Mouse (Mus musculus) right cerebral cortex, postnatal 36 days (tissue): ENCODE measurements around the gene Gm10972.
"Not testable (repeated sequence)": the region's sequence is repeated elsewhere in the genome, so short reads cannot be mapped to it uniquely, and the experiment has no call there.

Source experiments
- DNase-seq, 2 experiments: peaks; one replicate each; pipeline ENCODE4 v3.0.0; 2022; ENCODE audit warnings: low spot score in 2 of 2, mixed read lengths in 1 of 2

Gm10972 gene

GRCm38 (mm10) chr3:94659142-94659748 lies 16.3 kb downstream of the Gm10972 start:
- DNase-seq: not testable (repeated sequence)

DNA sequence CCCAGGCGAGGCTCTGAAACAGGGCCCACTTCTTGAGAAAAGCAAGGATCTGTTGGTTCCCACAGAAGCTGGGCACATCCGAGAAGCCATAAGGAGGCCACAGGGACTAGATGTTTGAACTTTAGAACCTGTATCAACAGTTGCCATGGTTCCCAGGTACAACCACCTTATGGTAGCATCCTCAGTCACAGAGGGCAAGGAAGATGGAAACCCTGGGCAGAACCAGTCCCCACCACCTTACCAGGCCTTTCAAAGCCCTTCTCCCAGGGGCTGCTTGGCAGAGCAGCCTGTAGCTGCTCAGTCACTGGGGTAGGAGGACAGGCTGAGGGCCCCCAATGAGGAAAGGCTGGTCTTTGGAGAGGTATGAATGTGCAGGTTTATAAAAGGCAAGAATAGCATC lies 17.9 kb downstream of the Gm10972 start:
- not testable (repeated sequence) for DNase-seq

DNA sequence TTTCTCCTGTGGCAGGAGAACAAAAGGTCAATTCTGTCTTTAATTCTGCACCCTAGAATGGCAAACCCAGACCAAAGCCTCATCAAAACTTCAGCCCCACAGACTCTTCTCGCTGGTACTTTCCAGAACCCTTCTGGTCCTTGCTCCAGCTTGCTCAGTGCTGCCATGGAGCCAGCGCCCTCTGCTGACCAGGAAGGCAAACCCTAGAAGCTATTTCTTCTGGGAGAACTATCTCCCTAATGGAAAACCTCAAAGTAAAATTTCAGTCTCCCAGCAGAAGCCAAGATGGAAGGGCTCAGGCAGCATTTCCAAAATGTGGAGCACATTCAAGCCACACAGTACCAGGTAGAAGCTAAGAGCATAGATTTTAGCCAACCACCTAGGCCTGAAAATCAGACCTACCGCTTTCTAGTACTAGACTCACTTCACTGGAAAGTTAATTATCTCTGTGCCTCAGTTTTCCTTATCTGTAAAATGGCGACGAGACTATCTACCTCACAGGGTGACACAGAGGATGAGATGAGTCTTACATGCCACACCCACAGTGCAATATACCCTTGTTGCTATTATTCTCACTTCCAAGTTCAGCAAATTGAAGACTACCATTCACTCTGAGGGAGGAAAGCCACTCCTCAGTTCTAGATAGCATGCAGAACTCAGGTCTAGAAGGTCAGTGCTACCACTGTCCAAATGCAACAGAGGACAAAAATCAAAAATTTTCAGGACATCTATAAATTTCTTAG lies 22.3 kb downstream of the Gm10972 start:
- not testable (repeated sequence) for DNase-seq

DNA sequence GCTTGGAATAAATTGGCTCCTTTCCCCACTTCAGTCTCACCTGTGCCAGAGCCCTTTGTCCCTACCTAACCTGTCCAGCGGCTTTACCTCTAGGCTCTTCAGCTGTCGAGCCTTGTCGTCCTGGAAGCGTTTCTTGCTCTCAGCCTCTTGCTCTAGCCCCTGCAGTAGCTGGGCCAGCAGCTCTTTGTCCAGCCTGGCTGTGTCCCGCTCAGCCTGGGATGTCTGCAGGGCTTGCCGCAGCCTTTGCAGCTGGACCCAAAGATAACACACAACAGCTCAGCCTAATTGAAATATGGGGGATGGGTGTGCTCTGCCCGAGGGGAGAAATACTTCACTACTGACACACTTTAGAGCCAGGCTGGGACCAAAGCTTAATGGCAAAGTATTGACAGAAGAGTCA lies 23.0 kb downstream of the Gm10972 start:
- DNase-seq: not testable (repeated sequence)

- not testable (repeated sequence) for DNase-seq
Observed at GRCm38 (mm10) chr3:94675101-94675500, 32.2 kb downstream of the Gm10972 start.

- no peak for DNase-seq
Observed at GRCm38 (mm10) chr3:94679351-94679841, 36.5 kb downstream of the Gm10972 start.

GRCm38 (mm10) chr3:94680032-94680431 lies 37.1 kb downstream of the Gm10972 start:
- not testable (repeated sequence) for DNase-seq

DNA sequence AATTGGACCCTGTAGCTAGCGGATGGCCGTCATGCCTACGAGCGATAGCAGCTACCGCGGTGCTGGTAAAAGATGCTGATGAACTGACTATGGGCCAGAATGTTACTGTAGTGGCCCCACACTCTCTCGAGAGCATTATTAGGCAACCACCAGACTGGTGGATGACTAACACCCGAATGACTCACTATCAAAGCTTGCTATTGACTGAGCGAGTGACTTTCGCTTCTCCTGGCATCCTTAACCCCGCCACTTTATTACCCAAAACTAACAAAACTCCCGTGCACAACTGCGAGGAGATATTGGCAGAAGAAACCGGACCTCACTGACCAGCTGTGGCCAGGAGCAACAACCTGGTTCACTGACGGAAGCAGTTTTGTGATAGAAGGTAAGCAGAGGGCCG lies 37.9 kb downstream of the Gm10972 start:
- DNase-seq: no peak

DNA sequence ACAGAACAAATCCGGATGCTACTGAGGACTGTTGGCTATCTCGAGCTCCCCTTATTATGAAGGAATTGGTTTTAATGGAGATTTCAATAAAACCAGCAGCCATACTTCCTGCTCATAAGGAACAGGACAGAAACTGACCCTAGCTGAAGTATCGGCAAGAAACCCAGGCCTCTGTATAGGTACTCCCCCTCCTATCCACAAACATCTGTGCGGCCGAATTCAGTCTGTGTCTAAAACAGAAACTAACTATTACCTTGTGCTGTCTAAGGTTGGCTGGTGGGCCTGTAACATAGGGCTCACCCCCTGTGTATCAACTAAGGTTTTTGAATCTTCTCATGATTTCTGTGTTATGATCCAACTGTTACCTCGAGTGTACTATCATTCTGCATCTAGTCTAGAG lies 40.7 kb downstream of the Gm10972 start:
- DNase-seq: no peak

GRCm38 (mm10) chr3:94685989-94686772 lies 43.3 kb downstream of the Gm10972 start:
- DNase-seq: not testable (repeated sequence)

DNA sequence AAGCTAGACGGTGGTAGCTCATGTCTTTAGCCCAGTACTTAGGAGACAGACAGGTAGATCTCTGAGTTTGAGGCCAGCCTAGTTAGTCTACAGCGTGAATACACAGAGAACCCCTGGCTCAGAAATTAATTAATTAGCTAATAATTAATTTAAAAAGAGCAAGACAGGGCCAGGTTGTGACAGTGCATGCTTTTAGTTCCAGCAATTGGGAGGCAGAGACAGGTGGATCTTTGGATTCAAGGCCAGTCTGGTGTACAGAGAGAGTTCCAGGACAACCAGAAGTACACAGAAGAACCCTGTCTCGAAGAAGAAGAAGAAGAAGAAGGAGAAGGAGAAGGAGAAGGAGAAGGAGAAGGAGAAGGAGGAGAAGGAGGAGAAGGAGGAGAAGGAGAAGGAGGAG lies 45.8 kb downstream of the Gm10972 start:
- not testable (repeated sequence) for DNase-seq

GRCm38 (mm10) chr3:94689195-94689594 lies 46.3 kb downstream of the Gm10972 start:
- DNase-seq: not testable (repeated sequence)

DNA sequence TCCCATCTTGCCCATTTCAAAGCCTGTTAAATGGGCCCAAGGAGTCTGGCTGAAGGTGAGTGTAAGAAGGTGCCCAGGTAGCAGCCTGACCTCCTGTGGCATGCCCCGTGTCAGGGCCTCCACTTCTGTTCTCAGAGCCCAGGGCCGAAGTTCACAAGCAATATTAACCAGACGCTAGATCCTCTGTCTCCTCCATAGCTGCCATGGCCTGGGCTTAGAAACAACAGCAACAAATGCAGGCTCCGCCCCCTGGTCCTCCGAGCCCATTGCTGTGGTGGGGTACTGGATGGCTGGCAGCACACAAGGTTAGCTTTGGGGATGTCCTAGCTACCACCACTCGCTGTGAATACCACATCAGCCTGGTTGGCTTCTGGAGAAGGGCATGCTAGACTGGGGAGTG lies 47.2 kb downstream of the Gm10972 start:
- DNase-seq: not testable (repeated sequence)

GRCm38 (mm10) chr3:94690616-94691247 lies 47.8 kb downstream of the Gm10972 start:
- no peak for DNase-seq

DNA sequence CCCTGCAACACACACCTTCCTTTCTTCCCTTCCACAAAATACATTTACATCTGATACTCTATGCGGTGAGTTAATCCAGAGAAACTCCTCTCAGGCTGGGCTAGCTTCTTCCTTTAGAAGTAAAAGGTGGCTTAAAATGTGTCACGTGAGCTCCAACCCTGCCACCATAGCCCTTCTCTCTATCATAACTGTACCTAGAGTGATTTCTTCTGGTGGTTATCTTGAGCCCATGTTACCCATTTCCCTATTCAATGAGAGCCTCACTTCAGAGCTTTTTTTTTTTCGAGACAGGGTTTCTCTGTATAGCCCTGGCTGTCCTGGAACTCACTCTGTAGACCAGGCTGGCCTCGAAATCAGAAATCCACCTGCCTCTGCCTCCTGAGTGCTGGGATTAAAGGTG lies 48.8 kb downstream of the Gm10972 start:
- not testable (repeated sequence) for DNase-seq
